Mouse (Mus musculus) megakaryocyte progenitor cell, adult 5-6 weeks (primary cell): ENCODE results near the gene Mmachc. TPM values are rescaled to one million over a fixed set of nuclear protein-coding genes. Genes with fewer than 3 reads are reported as not detected.

Experiments used
- ATAC-seq: replicated peaks from 2 replicates; pipeline ENCODE4 v1.8.0; 2016; ENCODE audit warnings: mild to moderate bottlenecking, moderate TSS enrichment, inconsistent platforms; ENCODE audit not compliant: poor library complexity
- total RNA-seq, 2 experiments: library from RNA; stranded (forward) in 1 of 2; stranded (reverse) in 1 of 2; fragments of 157-497, 149-512 nt in 1 of 2; fragments of 200-1000 nt in 1 of 2; gene quantifications; 2 replicates each; pipeline versions ENCODE4 v1.2.3 to v1.2.4; 2015 to 2017

The Mmachc gene
- total RNA-seq (2015) (36.9 and 44.9 TPM in 2 replicates), total RNA-seq (2017) (19.8 and 23.0 TPM in 2 replicates)

GRCm38 (mm10) chr4:116708201-116708764, at the start of gene Mmachc, which contains the start of gene Ccdc163:
TSS of gene Mmachc (minus strand) at chr4:116708406.
TSS of gene Ccdc163 (plus strand) at chr4:116708509.
- peak; percentile 93 for ATAC-seq

- ATAC-seq = no peak
Measured at GRCm38 (mm10) chr4:116749750-116750149, 41.5 kb upstream of the Mmachc start.

GRCm38 (mm10) chr4:116738972-116739751, 31.0 kb upstream of the Mmachc start:
- ATAC-seq = peak; percentile 60

- ATAC-seq = no peak
Measured at GRCm38 (mm10) chr4:116734996-116735395, 26.8 kb upstream of the Mmachc start.

- no peak for ATAC-seq
Measured at GRCm38 (mm10) chr4:116732355-116732754, 24.1 kb upstream of the Mmachc start.

- no peak for ATAC-seq
Measured at GRCm38 (mm10) chr4:116731077-116731476, 22.9 kb upstream of the Mmachc start.

GRCm38 (mm10) chr4:116729532-116729931, 21.3 kb upstream of the Mmachc start:
- no peak for ATAC-seq

- no peak for ATAC-seq
Measured at GRCm38 (mm10) chr4:116727401-116727800, 19.2 kb upstream of the Mmachc start.

- no peak for ATAC-seq
Measured at GRCm38 (mm10) chr4:116725444-116725843, 17.2 kb upstream of the Mmachc start.

- ATAC-seq = no peak
Measured at GRCm38 (mm10) chr4:116722230-116722629, 14.0 kb upstream of the Mmachc start.

GRCm38 (mm10) chr4:116721098-116721628, 13.0 kb upstream of the Mmachc start:
- ATAC-seq = no peak

GRCm38 (mm10) chr4:116720343-116721097, 12.3 kb upstream of the Mmachc start, which contains the start of gene Tesk2:
TSS of gene Tesk2 (plus strand) at chr4:116720948.
- peak; percentile 92 for ATAC-seq

GRCm38 (mm10) chr4:116719396-116719795, 11.2 kb upstream of the Mmachc start:
- peak; percentile 62 for ATAC-seq

GRCm38 (mm10) chr4:116712536-116712935, 4.3 kb upstream of the Mmachc start:
- no peak for ATAC-seq

- ATAC-seq = no peak
Measured at GRCm38 (mm10) chr4:116710154-116710553, 1.9 kb upstream of the Mmachc start.

- 0 out of 2 replicates have a peak, but pooled peaks have one; percentile 24 for ATAC-seq
Measured at GRCm38 (mm10) chr4:116708791-116709390, 685 bp upstream of the Mmachc start.

- ATAC-seq = no peak
Measured at GRCm38 (mm10) chr4:116707666-116708065, 540 bp downstream of the Mmachc start.

- ATAC-seq = peak; percentile 52
Measured at GRCm38 (mm10) chr4:116703804-116704203, 4.4 kb downstream of the Mmachc start.

- no peak for ATAC-seq
Measured at GRCm38 (mm10) chr4:116700964-116701363, 7.2 kb downstream of the Mmachc start.

GRCm38 (mm10) chr4:116698693-116699342, 9.4 kb downstream of the Mmachc start:
- peak; percentile 46 for ATAC-seq
